Mouse (Mus musculus) stomach, postnatal 0 days (tissue): ENCODE measurements around the gene Icam2. TPM values are rescaled to one million over a fixed set of nuclear protein-coding genes. Genes with fewer than 3 reads are reported as not detected.

Experiments
- ATAC-seq: fragments of 200-750 bp; cut with Nextera tagmentation; 2 replicates; pipeline ENCODE4 v1.8.0; 2017; ENCODE audit not compliant: low FRiP score, low TSS enrichment
- DNase-seq: peaks from one replicate; pipeline ENCODE4 v3.0.0-alpha.2; 2016; ENCODE audit warnings: low spot score
- H3K27ac ChIP-seq: fragments of 300-500 bp; sonication (generic); replicated peaks from 2 replicates; pipeline ENCODE4 v1.5.1; 2014; ENCODE audit warnings: mild to moderate bottlenecking, control low read depth
- H3K27me3 ChIP-seq: fragments of 300-500 bp; sonication (generic); 2 replicates; pipeline ENCODE4 v1.6.1; 2014; ENCODE audit warnings: low read length; ENCODE audit not compliant: control insufficient read depth, insufficient read depth
- H3K36me3 ChIP-seq: fragments of 300-500 bp; sonication (generic); 2 replicates; pipeline ENCODE4 v1.6.1; 2014; ENCODE audit warnings: low read length, mixed read lengths; ENCODE audit not compliant: control insufficient read depth, insufficient read depth
- H3K4me1 ChIP-seq: fragments of 300-500 bp; sonication (generic); replicated peaks from 2 replicates; pipeline ENCODE4 v1.6.1; 2014; ENCODE audit warnings: antibody characterized with exemption; ENCODE audit not compliant: control insufficient read depth, insufficient read depth
- H3K4me2 ChIP-seq: fragments of 300-500 bp; sonication (generic); replicated peaks from 2 replicates; pipeline ENCODE4 v1.6.1; 2014; ENCODE audit warnings: low read depth, mild to moderate bottlenecking, control low read depth, moderate library complexity
- H3K4me3 ChIP-seq: fragments of 300-500 bp; sonication (generic); 2 replicates; pipeline ENCODE4 v1.5.1; 2014; ENCODE audit warnings: low read depth, low read length, control low read depth
- H3K9ac ChIP-seq: fragments of 300-500 bp; sonication (generic); 2 replicates; pipeline ENCODE4 v1.6.1; 2014; ENCODE audit warnings: mild to moderate bottlenecking, low read length, control low read depth, mixed read lengths
- H3K9me3 ChIP-seq: fragments of 300-500 bp; sonication (generic); 2 replicates; pipeline ENCODE4 v1.6.1; 2016; ENCODE audit warnings: low read length; ENCODE audit not compliant: control insufficient read depth
- CTCF ChIP-seq: IDR thresholded peaks from 2 replicates; pipeline ENCODE4 v1.5.1; 2016; ENCODE audit warnings: antibody characterized with exemption, low read depth, mild to moderate bottlenecking, moderate library complexity
- EP300 ChIP-seq: optimal IDR thresholded peaks from 2 replicates; pipeline ENCODE3; 2016; ENCODE audit warnings: antibody characterized with exemption
- WGBS: fragments of 180-500 bp; shearing (Covaris S2); extraction: QIAGEN DNeasy Blood & Tissue Kit; methylation state at CpG from one replicate; pipeline ENCODE4 v1.1.7; 2014; 5-methylcytosine and 5-hydroxymethylcytosine counted together
- polyA plus RNA-seq: library from polyadenylated mRNA; unstranded; fragments of >200 nt; fragmentation: Nextera tagmentation; extraction: Ambion mirVana; gene quantifications from 2 replicates; pipeline ENCODE4 v1.2.1, GENCODE M21; 2015

The Icam2 gene
- polyA plus RNA-seq, 1 experiment from 2014 or later = 12.7 TPM

DNA sequence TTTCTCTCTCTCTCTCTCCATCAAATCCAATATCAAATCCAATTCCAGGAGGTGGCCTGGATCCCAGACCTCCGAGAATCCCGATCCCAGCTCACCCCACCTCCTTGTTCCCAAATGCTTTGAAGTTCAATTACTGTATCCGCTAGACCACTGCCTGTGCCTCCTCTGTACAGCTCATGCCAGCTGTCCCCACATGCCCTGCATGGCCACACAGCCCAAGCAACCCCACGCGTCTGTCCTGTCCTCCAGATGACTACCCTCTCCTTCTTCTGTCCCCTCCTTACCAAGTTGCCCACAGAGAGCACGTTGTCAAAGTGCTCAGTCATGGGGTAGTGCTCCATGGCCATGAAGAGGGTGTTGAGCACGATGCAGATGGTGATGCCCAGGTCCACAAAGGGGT, 49.0 kb downstream of the Icam2 start:
- WGBS = 74% methylated on average over 7 of the region's 7 CpGs
- H3K9me3 ChIP-seq = no peaks in the 10 kb centered on the region

DNA sequence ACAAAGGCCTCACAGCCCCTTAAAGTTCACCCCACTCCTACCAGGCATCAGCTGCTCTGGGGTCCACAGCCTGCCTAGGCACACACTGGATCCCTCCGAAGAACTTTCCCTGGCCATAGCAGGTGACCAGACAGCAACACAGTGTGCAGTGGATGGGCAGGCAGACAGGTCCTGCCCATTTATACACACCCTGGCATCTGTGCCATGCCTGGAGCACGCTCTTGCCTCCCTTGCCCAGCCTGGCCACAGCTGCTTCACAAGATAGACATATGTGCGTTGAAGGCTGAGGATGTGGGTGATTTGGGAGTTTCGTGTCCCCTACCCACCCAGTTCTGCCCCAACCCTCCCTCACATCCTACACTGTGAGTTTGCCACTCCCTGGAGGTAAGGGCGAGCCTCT, 49.8 kb downstream of the Icam2 start:
- Histone ChIP-seq H3K9ac (no peak overlapping the region), H3K9me3 (no peaks in the 10 kb centered on the region), H3K4me1 (no peaks in the 10 kb centered on the region), H3K4me2 (no peak overlapping the region), H3K27me3 (no peaks in the 10 kb centered on the region), H3K36me3 (no peaks in the 10 kb centered on the region), H3K27ac (no peak overlapping the region), H3K4me3 (no peak overlapping the region)
- no peak for TF ChIP-seq EP300
- TF ChIP-seq CTCF = no peak
- ATAC-seq (no peak), DNase-seq (no peak)
- WGBS = 72% methylated on average over 5 of the region's 5 CpGs

More for the DNA sequence above, 49.0 kb downstream of the Icam2 start:
- no peaks in the 10 kb centered on the region for H3K27me3 ChIP-seq
- no peak for TF ChIP-seq CTCF
- TF ChIP-seq EP300 = no peak
- DNase-seq (no peak), ATAC-seq (no peak)
- no peak overlapping the region for H3K4me3 ChIP-seq
- no peak overlapping the region for H3K4me2 ChIP-seq
- no peak overlapping the region for H3K9ac ChIP-seq
- H3K27ac ChIP-seq = no peak overlapping the region
- H3K36me3 ChIP-seq = no peaks in the 10 kb centered on the region
- H3K4me1 ChIP-seq = no peaks in the 10 kb centered on the region

DNA sequence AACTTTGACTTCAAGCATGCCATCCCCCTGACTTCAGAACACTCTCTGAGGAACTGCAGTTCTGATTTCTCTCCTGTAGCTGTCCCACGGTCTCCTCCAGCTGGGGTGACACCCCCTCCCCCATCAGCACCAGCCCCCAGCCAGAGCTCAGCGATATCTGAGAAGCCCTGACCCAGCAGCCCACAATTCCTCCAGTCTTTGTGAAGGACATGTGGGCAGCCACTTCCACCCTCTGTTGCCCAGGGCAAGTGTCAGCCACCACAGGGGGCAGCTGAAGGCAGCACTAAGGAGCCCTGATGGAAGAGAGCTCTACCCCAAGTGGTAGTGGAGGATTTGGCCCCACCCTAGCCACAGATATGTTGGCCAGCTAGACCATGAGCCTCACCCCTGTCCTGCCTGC, 53.8 kb downstream of the Icam2 start:
- WGBS = 9% methylated on average over 2 of the region's 2 CpGs
- no peak overlapping the region for H3K4me3 ChIP-seq
- no peaks in the 10 kb centered on the region for H3K27me3 ChIP-seq
- no peak overlapping the region for H3K27ac ChIP-seq
- H3K4me2 ChIP-seq = no peak overlapping the region
- no peaks in the 10 kb centered on the region for H3K9me3 ChIP-seq
- no peaks in the 10 kb centered on the region for H3K4me1 ChIP-seq
- H3K9ac ChIP-seq = no peak overlapping the region
- DNase-seq (no peak), ATAC-seq (no peak)
- no peaks in the 10 kb centered on the region for H3K36me3 ChIP-seq
- no peak for TF ChIP-seq EP300
- TF ChIP-seq CTCF = no peak

DNA sequence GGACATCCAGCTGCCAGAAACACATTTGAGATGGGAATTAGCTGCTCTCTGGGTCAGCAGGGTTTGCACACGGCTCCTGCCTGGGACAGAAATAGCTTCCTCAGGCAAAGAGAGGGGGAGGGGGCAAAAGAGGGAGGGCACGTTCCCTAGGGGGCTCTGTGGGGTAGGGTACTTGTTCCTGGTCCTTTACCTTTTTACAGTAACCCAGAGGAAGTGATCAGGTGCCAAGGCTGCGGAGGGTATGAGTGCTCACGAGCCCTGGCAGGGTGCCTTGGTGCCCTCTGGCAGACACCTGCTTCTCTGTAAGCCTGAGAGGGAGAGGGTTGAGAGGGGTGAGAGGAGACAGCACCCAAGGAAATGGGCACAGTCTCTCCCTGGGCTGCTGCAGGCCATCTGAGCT, 55.4 kb downstream of the Icam2 start:
- Histone ChIP-seq H3K9me3 (no peaks in the 10 kb centered on the region), H3K27ac (no peak overlapping the region), H3K4me3 (no peak overlapping the region), H3K4me1 (no peaks in the 10 kb centered on the region), H3K9ac (no peak overlapping the region), H3K4me2 (no peak overlapping the region), H3K27me3 (no peaks in the 10 kb centered on the region), H3K36me3 (no peaks in the 10 kb centered on the region)
- no peak for DNase-seq
- 51% methylated on average over 4 of the region's 4 CpGs for WGBS
- ATAC-seq = no peak
- TF ChIP-seq CTCF = no peak
- TF ChIP-seq EP300 = no peak

DNA sequence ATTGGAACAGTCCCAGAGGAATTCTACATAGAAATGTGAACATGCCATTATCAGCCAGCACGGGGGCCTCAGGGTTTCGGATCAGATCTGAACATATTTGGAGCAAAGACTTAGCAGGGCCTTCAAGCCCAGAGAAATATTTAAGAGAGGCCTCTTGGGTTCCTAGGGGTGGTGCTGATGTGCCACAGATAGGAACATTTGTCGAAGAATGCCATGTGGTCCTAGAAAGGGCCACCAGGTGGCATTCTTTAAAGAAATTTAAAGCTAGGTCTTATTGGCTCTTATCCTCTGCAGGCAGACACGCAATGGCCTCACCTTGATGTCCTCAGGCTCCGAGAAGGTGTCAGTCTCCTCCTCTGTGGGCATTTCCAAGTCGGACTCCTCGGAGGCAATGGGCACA, 58.2 kb downstream of the Icam2 start:
- no peak overlapping the region for H3K4me3 ChIP-seq
- H3K4me2 ChIP-seq = no peak overlapping the region
- no peaks in the 10 kb centered on the region for H3K36me3 ChIP-seq
- DNase-seq (peak; percentile 58), ATAC-seq (no peak)
- H3K4me1 ChIP-seq = no peaks in the 10 kb centered on the region
- no peaks in the 10 kb centered on the region for H3K9me3 ChIP-seq
- H3K27me3 ChIP-seq = no peaks in the 10 kb centered on the region
- no peak overlapping the region for H3K27ac ChIP-seq
- WGBS = 53% methylated on average over 7 of the region's 7 CpGs
- TF ChIP-seq CTCF = peak; percentile 77
- no peak for TF ChIP-seq EP300
- H3K9ac ChIP-seq = no peak overlapping the region

DNA sequence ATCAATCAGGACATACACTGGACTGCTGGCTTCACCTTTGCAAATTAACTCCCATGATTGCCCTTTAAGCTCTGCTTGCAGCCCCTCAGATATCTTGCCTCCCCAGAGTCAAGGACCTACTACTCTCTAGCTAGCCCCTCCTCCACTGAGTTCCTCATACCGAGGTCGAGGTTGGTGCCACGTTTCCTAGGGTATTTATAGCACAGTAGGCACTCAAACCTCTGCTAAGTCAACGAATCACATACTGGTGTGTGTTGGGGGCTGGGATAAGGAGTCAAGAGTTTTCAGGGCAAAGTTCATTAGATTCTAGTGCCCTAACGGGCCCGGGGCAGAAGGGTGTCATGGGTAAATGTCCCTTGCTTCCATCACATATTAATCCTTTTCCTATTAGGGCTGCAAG, 58.7 kb downstream of the Icam2 start:
- H3K27ac ChIP-seq = no peak overlapping the region
- DNase-seq (no peak), ATAC-seq (no peak)
- no peaks in the 10 kb centered on the region for H3K36me3 ChIP-seq
- no peak overlapping the region for H3K4me2 ChIP-seq
- H3K4me3 ChIP-seq = no peak overlapping the region
- no peaks in the 10 kb centered on the region for H3K4me1 ChIP-seq
- H3K27me3 ChIP-seq = no peaks in the 10 kb centered on the region
- H3K9me3 ChIP-seq = no peaks in the 10 kb centered on the region
- WGBS = 44% methylated on average over 6 of the region's 6 CpGs
- TF ChIP-seq CTCF = no peak
- no peak for TF ChIP-seq EP300
- H3K9ac ChIP-seq = no peak overlapping the region
